Mouse (Mus musculus): ENCODE data around the gene Cnpy2. TPM values are rescaled to one million over a fixed set of nuclear protein-coding genes. Genes with fewer than 3 reads are reported as not detected.
A peak's percentile ranks its signal among the peaks of the same experiment; 100 is the strongest.
"Not testable (repeated sequence)": the region's sequence is repeated elsewhere in the genome, so short reads cannot be mapped to it uniquely, and the experiment has no call there.

Cnpy2 gene
- polyA plus RNA-seq, 1 experiment from 2014 or later, result 191 TPM

GRCm38 (mm10) chr10:128332358-128333249 lies 10.3 kb downstream of the Cnpy2 start:
- not testable (repeated sequence) for H3K9ac ChIP-seq (ENCODE audit: low read depth, low read length); H3K27me3 ChIP-seq (ENCODE audit: control insufficient read depth, insufficient read depth, low read depth, low read length); H3K9me3 ChIP-seq (replicated peaks; ENCODE audit: control insufficient read depth, low read length, poor library complexity, severe bottlenecking); H3K4me3 ChIP-seq (ENCODE audit: low read depth, low read length); H3K36me3 ChIP-seq (ENCODE audit: control insufficient read depth, insufficient read depth, low read length); ATAC-seq; H3K4me2 ChIP-seq (ENCODE audit: low read length); H3K27ac ChIP-seq (ENCODE audit: low read length); H3K4me1 ChIP-seq (ENCODE audit: control insufficient read depth, insufficient read depth, low read length)
- WGBS, result 78% methylated on average over 5 of the region's 6 CpGs

- no peak overlapping the region for H3K4me3 ChIP-seq (ENCODE audit: low read depth, low read length)
- no peaks in the 10 kb centered on the region for H3K36me3 ChIP-seq (ENCODE audit: control insufficient read depth, insufficient read depth, low read length)
Observed at GRCm38 (mm10) chr10:128335582-128335981, 13.3 kb downstream of the Cnpy2 start.

GRCm38 (mm10) chr10:128336195-128336594 lies 13.9 kb downstream of the Cnpy2 start:
- Histone ChIP-seq H3K4me2 (ENCODE audit: low read length) (no peak overlapping the region), H3K9me3 (replicated peaks; ENCODE audit: control insufficient read depth, low read length, poor library complexity, severe bottlenecking) (no peaks in the 10 kb centered on the region), H3K27ac (ENCODE audit: low read length) (no peak overlapping the region), H3K27me3 (ENCODE audit: control insufficient read depth, insufficient read depth, low read depth, low read length) (no peaks in the 10 kb centered on the region), H3K4me1 (ENCODE audit: control insufficient read depth, insufficient read depth, low read length) (peaks cover 21% of the 10 kb centered on the region), H3K36me3 (ENCODE audit: control insufficient read depth, insufficient read depth, low read length) (no peaks in the 10 kb centered on the region), H3K4me3 (ENCODE audit: low read depth, low read length) (no peak overlapping the region), H3K9ac (ENCODE audit: low read depth, low read length) (no peak overlapping the region)
- ATAC-seq, result no peak
- 97% methylated on average over 3 of the region's 3 CpGs for WGBS

More at GRCm38 (mm10) chr10:128335582-128335981, 13.3 kb downstream of the Cnpy2 start:
- Histone ChIP-seq H3K4me2 (ENCODE audit: low read length) (no peak overlapping the region), H3K4me1 (ENCODE audit: control insufficient read depth, insufficient read depth, low read length) (peaks cover 21% of the 10 kb centered on the region), H3K27ac (ENCODE audit: low read length) (no peak overlapping the region), H3K27me3 (ENCODE audit: control insufficient read depth, insufficient read depth, low read depth, low read length) (no peaks in the 10 kb centered on the region), H3K9me3 (replicated peaks; ENCODE audit: control insufficient read depth, low read length, poor library complexity, severe bottlenecking) (no peaks in the 10 kb centered on the region), H3K9ac (ENCODE audit: low read depth, low read length) (no peak overlapping the region)
- 5% methylated on average over 4 of the region's 4 CpGs for WGBS
- ATAC-seq, result no peak

GRCm38 (mm10) chr10:128336597-128336996 lies 14.3 kb downstream of the Cnpy2 start:
- H3K9ac ChIP-seq (ENCODE audit: low read depth, low read length), result no peak overlapping the region; the same call in 1 of the 2 replicates
- H3K36me3 ChIP-seq (ENCODE audit: control insufficient read depth, insufficient read depth, low read length), result no peaks in the 10 kb centered on the region
- H3K4me3 ChIP-seq (ENCODE audit: low read depth, low read length), result no peak overlapping the region; the same call in 1 of the 2 replicates
- H3K4me1 ChIP-seq (ENCODE audit: control insufficient read depth, insufficient read depth, low read length), result peaks cover 21% of the 10 kb centered on the region
- H3K4me2 ChIP-seq (ENCODE audit: low read length), result peak overlapping the region; percentile 75
- no peak for ATAC-seq
- no peaks in the 10 kb centered on the region for H3K9me3 ChIP-seq (replicated peaks; ENCODE audit: control insufficient read depth, low read length, poor library complexity, severe bottlenecking)
- H3K27ac ChIP-seq (ENCODE audit: low read length), result no peak overlapping the region
- 77% methylated on average over 3 of the region's 3 CpGs for WGBS
- no peaks in the 10 kb centered on the region for H3K27me3 ChIP-seq (ENCODE audit: control insufficient read depth, insufficient read depth, low read depth, low read length)

- under 1% methylated on average over 59 of the region's 61 CpGs for WGBS
- peak; percentile 97 for ATAC-seq
- peak within 1 kb of the TSS; percentile 96 for H3K9ac ChIP-seq (ENCODE audit: low read depth, low read length)
Observed at GRCm38 (mm10) chr10:128337306-128338181, 15.3 kb downstream of the Cnpy2 start, which contains the start of gene Cs. Gene Cs (plus strand): TSS chr10:128337734.

GRCm38 (mm10) chr10:128338415-128338814 lies 16.2 kb downstream of the Cnpy2 start:
- no peaks in the 10 kb centered on the region for H3K36me3 ChIP-seq (ENCODE audit: control insufficient read depth, insufficient read depth, low read length)
- H3K4me1 ChIP-seq (ENCODE audit: control insufficient read depth, insufficient read depth, low read length), result peaks cover 24% of the 10 kb centered on the region
- H3K9me3 ChIP-seq (replicated peaks; ENCODE audit: control insufficient read depth, low read length, poor library complexity, severe bottlenecking), result no peaks in the 10 kb centered on the region
- no peak for ATAC-seq
- peak overlapping the region; percentile 96 for H3K9ac ChIP-seq (ENCODE audit: low read depth, low read length)
- H3K27ac ChIP-seq (ENCODE audit: low read length), result peak overlapping the region; percentile 93
- WGBS, result 25% methylated on average over 5 of the region's 5 CpGs
- peak overlapping the region; percentile 100 for H3K4me3 ChIP-seq (ENCODE audit: low read depth, low read length)
- H3K27me3 ChIP-seq (ENCODE audit: control insufficient read depth, insufficient read depth, low read depth, low read length), result no peaks in the 10 kb centered on the region
- peak overlapping the region; percentile 92 for H3K4me2 ChIP-seq (ENCODE audit: low read length)

More at GRCm38 (mm10) chr10:128337306-128338181, 15.3 kb downstream of the Cnpy2 start, which contains the start of gene Cs:
- peak within 1 kb of the TSS; percentile 100 for H3K4me3 ChIP-seq (ENCODE audit: low read depth, low read length)
- peaks cover 24% of the 10 kb centered on the region for H3K4me1 ChIP-seq (ENCODE audit: control insufficient read depth, insufficient read depth, low read length)
- peak within 1 kb of the TSS; percentile 92 for H3K4me2 ChIP-seq (ENCODE audit: low read length)
- H3K27ac ChIP-seq (ENCODE audit: low read length), result peak within 1 kb of the TSS; percentile 93
- H3K36me3 ChIP-seq (ENCODE audit: control insufficient read depth, insufficient read depth, low read length), result no peaks in the 10 kb centered on the region
- no peaks in the 10 kb centered on the region for H3K9me3 ChIP-seq (replicated peaks; ENCODE audit: control insufficient read depth, low read length, poor library complexity, severe bottlenecking)
- H3K27me3 ChIP-seq (ENCODE audit: control insufficient read depth, insufficient read depth, low read depth, low read length), result no peaks in the 10 kb centered on the region

- Histone ChIP-seq H3K4me1 (ENCODE audit: control insufficient read depth, insufficient read depth, low read length) (peaks cover 24% of the 10 kb centered on the region), H3K9me3 (replicated peaks; ENCODE audit: control insufficient read depth, low read length, poor library complexity, severe bottlenecking) (no peaks in the 10 kb centered on the region), H3K4me2 (ENCODE audit: low read length) (peak overlapping the region; percentile 92), H3K9ac (ENCODE audit: low read depth, low read length) (no peak overlapping the region; the same call in 1 of the 2 replicates), H3K27me3 (ENCODE audit: control insufficient read depth, insufficient read depth, low read depth, low read length) (no peaks in the 10 kb centered on the region), H3K4me3 (ENCODE audit: low read depth, low read length) (peak overlapping the region; percentile 100), H3K36me3 (ENCODE audit: control insufficient read depth, insufficient read depth, low read length) (no peaks in the 10 kb centered on the region), H3K27ac (ENCODE audit: low read length) (no peak overlapping the region)
- no peak for ATAC-seq
- 79% methylated on average over 2 of the region's 2 CpGs for WGBS
Observed at GRCm38 (mm10) chr10:128338948-128339347, 16.7 kb downstream of the Cnpy2 start.

GRCm38 (mm10) chr10:128340257-128340656 lies 18.0 kb downstream of the Cnpy2 start:
- Histone ChIP-seq H3K27ac (ENCODE audit: low read length) (no peak overlapping the region), H3K27me3 (ENCODE audit: control insufficient read depth, insufficient read depth, low read depth, low read length) (no peaks in the 10 kb centered on the region), H3K9ac (ENCODE audit: low read depth, low read length) (no peak overlapping the region), H3K36me3 (ENCODE audit: control insufficient read depth, insufficient read depth, low read length) (no peaks in the 10 kb centered on the region), H3K9me3 (replicated peaks; ENCODE audit: control insufficient read depth, low read length, poor library complexity, severe bottlenecking) (no peaks in the 10 kb centered on the region), H3K4me3 (ENCODE audit: low read depth, low read length) (no peak overlapping the region), H3K4me2 (ENCODE audit: low read length) (no peak overlapping the region), H3K4me1 (ENCODE audit: control insufficient read depth, insufficient read depth, low read length) (peaks cover 27% of the 10 kb centered on the region)
- ATAC-seq, result no peak
- 79% methylated on average over 2 of the region's 2 CpGs for WGBS
